Mouse (Mus musculus): ENCODE measurements around the gene Slco1a5. TPM values are rescaled to one million over a fixed set of nuclear protein-coding genes. Genes with fewer than 3 reads are reported as not detected.
"Not testable (repeated sequence)": the region's sequence is repeated elsewhere in the genome, so short reads cannot be mapped to it uniquely, and the experiment has no call there.

Slco1a5 gene
- total RNA-seq, 2 experiments from 2014 or later, result 0.16 TPM; not detected in 1

DNA sequence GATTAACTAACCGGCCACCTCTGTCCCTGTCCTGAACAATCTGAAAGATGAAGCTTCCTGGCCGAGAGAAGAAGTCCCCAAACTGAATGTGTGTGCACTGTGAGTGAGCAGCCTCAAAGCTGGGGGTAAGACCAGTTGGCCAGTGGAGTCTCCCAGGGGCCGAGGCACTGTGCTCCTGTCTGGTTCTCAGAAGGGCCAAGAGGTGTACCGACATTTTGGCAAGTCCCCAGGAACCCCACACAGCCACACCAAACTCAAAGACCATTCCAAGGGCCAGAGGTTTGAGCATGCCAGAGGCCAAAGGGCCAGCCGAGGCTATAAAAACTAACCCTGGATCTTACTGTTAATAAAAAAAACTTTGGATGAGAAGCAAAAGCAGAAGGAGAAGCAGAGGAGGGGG is 8.5 kb downstream of the Slco1a5 start:
- no peak for DNase-seq (ENCODE audit: low spot score in 2 of 2)
- intact Hi-C loops (cut with DNase I), result no loop called here

GRCm38 (mm10) chr6:142305076-142305475 is 17.7 kb downstream of the Slco1a5 start:
- intact Hi-C loops (cut with DNase I), result no loop called here
- no peak for DNase-seq (ENCODE audit: low spot score in 2 of 2)

DNA sequence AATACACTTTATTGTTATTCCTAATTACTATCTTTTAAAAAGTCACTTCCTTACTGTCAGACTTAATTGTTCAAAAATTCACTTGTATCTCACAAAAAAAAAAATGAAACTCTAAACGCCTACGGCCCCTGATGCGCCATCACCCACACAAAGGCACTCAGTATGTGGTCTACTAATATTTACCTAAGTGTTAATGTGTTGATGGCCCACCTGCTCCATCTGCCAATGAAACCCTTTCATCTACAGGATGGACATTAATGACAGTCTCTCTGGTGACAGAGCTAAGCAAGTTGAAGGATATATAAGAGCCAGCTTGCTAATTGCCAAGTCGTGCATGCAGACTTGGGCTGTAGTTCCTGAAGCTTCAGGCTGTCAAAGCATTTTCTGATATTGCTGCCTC is 24.7 kb downstream of the Slco1a5 start, which contains the start of gene Iapp:
Gene Iapp, plus strand, starts transcription at position 326 of the 400 bp plus-strand sequence.
- no peak for DNase-seq (ENCODE audit: low spot score in 2 of 2)
- intact Hi-C loops (cut with DNase I), result no loop called here

DNA sequence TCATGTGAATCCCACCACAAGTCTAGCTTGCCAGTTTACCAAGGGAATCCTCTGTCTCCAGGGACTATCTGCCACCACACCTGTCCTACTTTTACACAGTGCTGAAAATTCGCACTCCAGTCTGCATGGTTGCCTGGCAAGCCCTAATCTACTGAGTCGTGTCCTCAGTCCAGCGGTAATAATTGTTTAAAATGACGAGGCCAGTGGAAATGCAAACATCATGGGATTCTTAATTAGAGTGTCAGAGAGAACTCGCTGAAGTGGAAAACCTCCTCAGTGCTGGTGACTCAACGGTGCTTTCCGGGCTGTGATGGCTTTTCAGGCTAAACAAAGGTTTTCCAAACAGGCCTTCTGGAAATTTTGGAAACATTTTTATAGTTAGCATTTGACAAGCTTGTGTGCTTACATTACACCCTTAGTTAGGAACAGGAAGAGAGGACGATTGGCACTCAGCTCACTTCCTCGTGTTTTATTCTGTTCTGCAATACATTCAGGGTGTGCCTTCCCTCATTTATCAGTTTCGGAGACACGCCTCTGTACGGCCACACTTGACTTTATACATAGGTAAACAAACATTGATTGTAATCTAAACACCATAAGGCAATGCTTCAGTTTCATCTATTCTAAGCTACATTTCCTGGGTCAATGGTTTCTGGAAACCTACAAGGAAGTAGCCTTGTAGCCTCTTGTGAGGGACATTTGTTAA is 33.2 kb downstream of the Slco1a5 start:
- intact Hi-C loops (cut with DNase I), result no loop called here
- DNase-seq (ENCODE audit: low spot score in 2 of 2), result no peak

GRCm38 (mm10) chr6:142275721-142276442 is 46.9 kb downstream of the Slco1a5 start:
- intact Hi-C loops (cut with DNase I), result no loop called here
- DNase-seq (ENCODE audit: low spot score in 2 of 2), result no peak

DNA sequence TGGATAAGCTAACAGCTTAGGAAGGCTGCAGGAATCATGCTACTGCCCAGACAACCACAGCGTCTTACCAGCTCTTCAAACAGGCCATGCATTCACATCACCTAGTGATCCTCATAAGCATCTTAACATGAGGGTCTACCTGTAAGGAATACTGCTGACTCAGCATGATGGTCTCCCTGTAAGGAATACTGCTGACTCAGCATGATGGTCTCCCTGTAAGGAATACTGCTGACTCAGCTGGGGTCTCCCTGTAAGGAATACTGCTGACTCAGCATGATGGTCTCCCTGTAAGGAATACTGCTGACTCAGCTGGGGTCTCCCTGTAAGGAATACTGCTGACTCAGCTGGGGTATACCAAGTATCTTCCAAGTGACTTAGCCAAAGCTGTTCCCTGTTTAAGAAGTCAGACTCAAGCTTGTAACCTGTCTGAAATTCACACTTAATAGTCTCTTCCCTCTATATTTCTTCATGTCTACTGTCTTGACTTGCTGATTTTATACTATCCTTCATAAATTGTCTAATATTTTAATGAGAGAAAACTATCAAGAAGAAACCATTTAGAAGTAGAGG is 72.0 kb downstream of the Slco1a5 start:
- not testable (repeated sequence) for DNase-seq (ENCODE audit: low spot score in 2 of 2)

DNA sequence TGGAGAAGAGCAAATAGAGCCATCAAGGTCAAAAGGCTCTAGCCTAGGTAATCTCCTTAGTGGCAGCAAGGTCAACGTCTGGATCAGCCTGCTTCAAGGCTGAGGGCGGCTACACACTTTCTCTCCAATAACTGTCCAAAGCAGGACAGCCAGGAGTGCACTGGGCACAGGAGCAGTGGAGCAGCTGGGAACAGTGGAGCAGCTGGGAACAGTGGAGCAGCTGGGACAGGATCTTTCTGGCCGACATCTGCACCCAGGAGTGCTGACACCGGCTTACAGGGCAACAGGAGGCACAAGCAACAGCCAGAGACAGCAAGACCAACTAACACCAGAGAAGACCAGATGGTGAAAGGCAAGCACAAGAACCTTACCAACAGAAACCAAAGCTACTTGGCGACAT is 77.7 kb downstream of the Slco1a5 start:
- DNase-seq (ENCODE audit: low spot score in 2 of 2), result no peak
- intact Hi-C loops (cut with DNase I), result no loop called here

More for the DNA sequence above, 72.0 kb downstream of the Slco1a5 start:
- intact Hi-C loops (cut with DNase I), result not testable (repeated sequence)

DNA sequence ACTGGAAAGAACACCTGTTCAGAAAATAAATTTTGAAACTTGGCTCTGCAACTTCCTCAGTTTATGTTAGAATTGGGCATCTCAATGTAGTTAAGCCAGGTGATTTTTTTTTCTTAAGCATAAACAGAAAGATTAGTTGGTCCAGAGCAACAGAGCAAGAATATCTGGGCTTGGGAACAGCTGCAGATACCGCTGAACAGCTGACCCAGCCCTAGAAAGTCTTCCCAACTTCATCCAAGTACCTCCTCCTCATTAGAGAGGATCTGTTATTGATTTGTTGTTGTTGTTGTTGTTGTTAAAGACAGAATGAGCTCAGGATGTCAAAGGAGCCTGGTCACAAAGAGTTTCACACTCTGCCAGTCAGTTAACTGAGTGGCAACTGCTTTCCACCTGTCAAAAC is 83.3 kb downstream of the Slco1a5 start:
- intact Hi-C loops (cut with DNase I), result no loop called here
- DNase-seq (ENCODE audit: low spot score in 2 of 2), result no peak

GRCm38 (mm10) chr6:142220138-142220537 is 102.6 kb downstream of the Slco1a5 start:
- intact Hi-C loops (cut with DNase I), result no loop called here
- no peak for DNase-seq (ENCODE audit: low spot score in 2 of 2)

DNA sequence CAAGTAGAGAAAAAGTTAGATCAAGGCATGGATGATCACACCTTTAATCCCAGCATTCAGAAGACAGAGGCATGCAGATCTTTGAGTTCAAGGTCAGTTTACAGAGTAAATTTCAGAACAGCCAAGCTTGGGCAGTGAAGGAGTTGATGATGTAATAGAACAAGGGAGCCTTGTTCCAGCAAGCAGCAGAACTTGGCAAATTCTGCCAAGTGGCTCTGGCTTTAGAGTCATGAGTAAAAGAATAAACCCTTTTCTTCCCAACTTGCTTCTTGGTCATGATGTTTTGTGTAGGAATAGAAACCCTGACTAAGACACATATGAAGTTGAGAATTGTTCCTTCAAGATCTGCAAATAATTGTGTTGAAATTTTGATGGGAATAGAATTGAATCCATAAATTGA is 111.0 kb downstream of the Slco1a5 start:
- no peak for DNase-seq (ENCODE audit: low spot score in 2 of 2)
- intact Hi-C loops (cut with DNase I), result no loop called here

GRCm38 (mm10) chr6:142209749-142210148 is 113.0 kb downstream of the Slco1a5 start:
- intact Hi-C loops (cut with DNase I), result no loop called here
- DNase-seq (ENCODE audit: low spot score in 2 of 2), result no peak

GRCm38 (mm10) chr6:142208421-142208820 is 114.4 kb downstream of the Slco1a5 start, which contains the start of gene Slco1a6:
Gene Slco1a6 (minus strand): TSS chr6:142208521.
- no peak for DNase-seq (ENCODE audit: low spot score in 2 of 2)
- intact Hi-C loops (cut with DNase I), result no loop called here

GRCm38 (mm10) chr6:142200524-142200923 is 122.3 kb downstream of the Slco1a5 start:
- intact Hi-C loops (cut with DNase I), result no loop called here

GRCm38 (mm10) chr6:142194245-142194644 is 128.5 kb downstream of the Slco1a5 start:
- DNase-seq (ENCODE audit: low spot score in 2 of 2), result no peak
- intact Hi-C loops (cut with DNase I), result no loop called here

More at GRCm38 (mm10) chr6:142200524-142200923, 122.3 kb downstream of the Slco1a5 start:
- DNase-seq (ENCODE audit: low spot score in 2 of 2), result no peak

GRCm38 (mm10) chr6:142191962-142192361 is 130.8 kb downstream of the Slco1a5 start:
- intact Hi-C loops (cut with DNase I), result no loop called here
- no peak for DNase-seq (ENCODE audit: low spot score in 2 of 2)

DNA sequence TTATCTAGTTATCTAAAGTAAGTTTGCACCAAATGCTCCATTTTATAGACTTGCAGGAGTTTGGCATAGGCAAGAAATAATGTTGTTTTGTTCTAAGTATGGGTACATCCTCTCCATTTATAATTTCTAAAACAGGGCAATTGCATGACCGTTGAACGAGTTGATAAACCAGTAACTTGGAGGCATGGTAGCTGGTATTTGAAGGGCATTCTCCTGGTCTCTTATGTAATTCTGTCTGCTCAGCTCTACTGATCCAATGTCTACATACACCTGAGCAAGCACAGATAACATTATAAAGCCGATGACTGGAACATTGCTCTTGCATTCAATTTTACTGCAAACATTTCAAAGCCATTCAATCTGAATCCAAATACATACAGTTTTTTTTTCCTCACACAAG is 135.4 kb downstream of the Slco1a5 start:
- no peak for DNase-seq (ENCODE audit: low spot score in 2 of 2)
- intact Hi-C loops (cut with DNase I), result no loop called here

DNA sequence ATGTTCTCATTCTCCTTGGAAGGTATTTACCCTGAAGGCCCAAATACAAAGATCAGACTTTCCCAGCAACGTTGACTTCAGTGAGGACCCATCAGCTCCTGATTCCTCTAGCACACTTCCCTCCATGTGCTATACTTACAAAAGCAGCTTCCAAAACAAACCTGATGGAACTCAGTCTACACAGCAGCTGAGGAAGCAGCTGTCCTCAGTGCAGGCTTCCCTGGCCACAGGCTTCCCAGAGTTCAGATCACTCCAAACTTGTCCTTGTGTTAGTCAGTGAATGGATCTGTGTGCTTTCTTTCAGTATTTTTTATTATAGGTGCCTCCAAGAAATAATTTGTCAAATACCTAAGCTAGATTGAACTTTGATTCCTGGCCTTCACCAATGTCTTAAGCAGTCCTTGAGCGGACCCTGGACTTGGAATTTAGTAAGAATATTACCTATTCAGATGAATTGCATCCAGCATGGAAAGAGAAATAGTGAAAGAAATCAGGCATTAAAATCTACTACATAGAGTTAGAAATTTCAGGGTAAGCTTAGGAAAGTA is 136.8 kb downstream of the Slco1a5 start:
- no peak for DNase-seq (ENCODE audit: low spot score in 2 of 2)

More for the DNA sequence above, 136.8 kb downstream of the Slco1a5 start:
- intact Hi-C loops (cut with DNase I), result no loop called here

All from left cerebral cortex, postnatal 36 days (tissue).